Mouse (Mus musculus) kidney, adult 2 months (tissue): ENCODE results near the gene Ly6g6e.

Experiments
- CTCF ChIP-seq: fragments of 200-500 bp; conservative IDR thresholded peaks from 2 replicates; pipeline ENCODE4 v1.5.1; 2011; ENCODE audit warnings: low read depth, mild to moderate bottlenecking, control low read depth, low read length, moderate library complexity, mixed read lengths; ENCODE audit not compliant: insufficient read depth, insufficient read length
- POLR2A ChIP-seq: fragments of 200-500 bp; IDR thresholded peaks from one replicate; pipeline ENCODE4 v1.6.1; 2011; ENCODE audit warnings: low read depth, low read length, control low read depth

DNA sequence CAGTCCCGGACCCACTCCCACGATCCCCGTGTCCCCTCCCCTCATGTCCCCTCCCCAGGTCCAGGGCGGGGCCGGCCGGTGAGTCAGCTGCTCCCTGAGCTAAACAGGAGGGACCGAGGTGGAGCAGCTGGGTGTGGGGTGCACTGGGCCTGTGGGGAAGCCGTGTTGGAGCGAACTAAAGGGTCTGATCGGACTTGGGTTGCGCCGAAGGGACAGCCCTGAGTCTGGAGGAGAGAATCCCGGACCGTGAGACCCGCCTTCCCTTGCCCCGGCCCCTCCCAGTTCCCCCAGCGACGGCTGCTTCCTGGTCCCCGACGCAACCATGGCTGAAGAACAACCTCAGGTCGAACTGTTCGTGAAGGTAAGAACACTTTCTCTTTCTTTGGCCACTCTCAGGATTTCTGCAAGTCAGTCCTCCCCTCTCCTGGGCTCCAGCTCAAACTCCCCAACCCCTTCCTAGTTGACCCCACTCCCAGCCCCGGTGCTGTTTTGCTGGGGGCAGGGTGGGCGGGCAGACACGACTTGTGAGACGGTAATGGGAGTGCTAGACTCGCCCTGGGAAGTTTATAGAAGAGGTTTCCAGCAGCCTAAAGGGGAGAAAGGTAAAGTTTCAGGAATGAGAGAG lies 26.5 kb upstream of the Ly6g6e start:
- TF ChIP-seq CTCF, result no peak
- peak; percentile 68 for TF ChIP-seq POLR2A
